Mouse (Mus musculus): ENCODE measurements around the gene Loxl3.

Loxl3 gene

DNA sequence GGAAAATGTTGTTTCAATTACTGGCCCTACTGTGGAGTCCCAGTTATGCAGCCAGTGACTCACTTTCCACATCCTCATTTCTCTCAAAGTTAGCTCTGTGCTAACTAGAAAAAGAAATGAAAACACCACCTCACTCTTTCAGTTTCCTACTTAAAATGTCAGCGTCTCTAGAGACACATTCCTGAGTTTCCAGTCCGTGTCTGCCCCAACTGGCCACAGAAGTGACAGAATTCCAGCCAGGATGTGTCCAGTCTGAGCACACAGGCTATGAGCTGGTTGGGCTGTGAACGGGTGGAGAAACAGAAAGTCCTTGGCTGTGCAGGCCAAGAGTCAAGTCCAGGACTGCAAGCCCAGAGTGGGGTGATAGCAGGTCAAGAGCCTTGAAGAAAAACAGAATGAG, 16.8 kb upstream of the Loxl3 start:
- no peak for DNase-seq (ENCODE audit: low spot score)

DNA sequence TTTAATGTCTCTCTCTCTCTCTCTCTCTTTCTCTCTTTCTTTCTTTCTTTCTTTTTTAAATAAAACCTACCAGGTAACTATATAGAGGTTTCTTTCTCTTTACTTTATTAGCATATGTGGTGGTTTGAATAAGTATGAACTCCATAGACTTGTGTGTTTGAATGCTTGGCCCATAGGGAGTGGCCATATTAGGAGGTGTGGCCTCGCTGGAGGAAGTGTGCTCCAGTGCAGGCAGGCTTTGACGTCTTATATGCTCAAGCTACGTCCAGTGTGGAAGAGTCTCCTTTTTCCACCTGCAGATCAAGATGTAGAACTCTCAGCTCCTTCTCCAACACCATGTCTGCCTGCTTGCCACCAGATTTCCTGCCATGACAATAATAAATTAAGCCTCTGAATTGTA, 14.9 kb upstream of the Loxl3 start:
- DNase-seq (ENCODE audit: low spot score) = no peak

DNA sequence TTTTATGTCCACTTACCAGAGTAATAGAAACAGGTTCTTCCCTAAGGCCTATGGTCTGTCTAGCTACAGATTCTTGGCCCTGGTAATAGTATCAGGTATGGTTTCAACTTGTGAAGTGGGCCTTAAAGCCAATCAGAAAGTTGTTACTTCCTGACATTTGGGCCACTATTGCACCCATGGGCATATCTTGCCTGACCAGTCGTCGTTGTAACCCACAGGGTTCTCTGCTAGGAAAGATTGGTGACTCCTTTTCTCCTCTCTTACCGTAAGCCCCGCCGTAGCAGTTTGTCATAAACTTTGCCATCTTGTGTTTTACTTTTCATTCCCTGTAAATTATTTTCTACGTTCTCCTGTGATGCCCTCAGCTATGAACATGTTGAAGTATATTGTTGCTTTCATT, 13.9 kb upstream of the Loxl3 start:
- DNase-seq (ENCODE audit: low spot score) = no peak

DNA sequence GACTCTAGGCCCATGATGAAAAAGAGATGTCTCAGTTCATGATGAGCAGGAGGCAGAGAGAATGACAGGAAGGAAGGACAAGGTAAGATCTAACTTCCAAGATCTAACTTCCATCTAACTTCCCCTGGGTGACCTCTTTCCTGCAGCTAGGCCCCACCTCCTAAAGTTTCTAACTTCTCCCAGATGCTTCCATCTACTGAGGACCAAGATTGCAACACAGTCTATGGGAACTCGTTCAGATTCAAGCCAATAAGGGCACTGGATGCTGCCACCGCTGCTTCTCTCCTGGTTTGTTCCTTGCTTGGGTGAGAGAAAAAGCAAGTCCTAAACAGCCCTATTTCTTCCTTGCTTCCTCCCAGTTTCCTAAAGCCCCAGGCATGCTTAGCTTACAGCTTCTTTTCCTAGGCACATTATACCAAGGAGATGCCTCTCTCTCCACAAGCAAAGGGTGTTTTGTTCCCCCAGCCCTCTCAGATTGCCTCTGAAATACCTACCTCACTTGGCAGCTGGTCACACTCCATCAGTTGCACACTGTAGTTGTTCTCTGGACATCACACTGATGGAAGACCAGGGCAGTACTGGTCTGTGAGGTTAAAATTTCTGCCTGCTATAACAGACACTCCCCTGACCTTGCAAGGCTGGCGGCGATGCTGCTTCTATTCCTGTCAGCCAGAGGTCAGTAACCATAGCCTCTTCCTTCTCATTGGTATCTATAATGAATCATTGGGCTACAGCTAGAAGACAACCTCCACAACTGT, 13.0 kb upstream of the Loxl3 start:
- no peak for DNase-seq (ENCODE audit: low spot score)

DNA sequence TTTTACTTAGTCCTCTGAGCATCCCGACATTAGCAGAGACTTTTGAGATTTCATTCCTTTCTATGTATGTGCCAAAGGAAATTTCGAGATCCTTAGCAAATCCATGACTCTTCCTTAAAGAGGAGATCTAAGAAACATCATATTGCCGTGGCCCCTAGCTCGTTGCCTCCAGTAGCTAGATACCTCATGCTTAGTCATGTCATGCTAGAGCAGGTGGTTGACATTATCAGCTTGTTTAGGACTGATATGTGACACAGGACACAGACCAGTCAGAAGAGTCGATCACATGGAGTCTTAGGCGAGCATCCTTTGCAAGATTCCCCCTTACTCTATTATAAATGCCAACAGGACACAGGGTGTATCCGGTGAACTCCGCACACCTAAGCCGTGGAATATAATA, 11.0 kb upstream of the Loxl3 start:
- DNase-seq (ENCODE audit: low spot score) = no peak

DNA sequence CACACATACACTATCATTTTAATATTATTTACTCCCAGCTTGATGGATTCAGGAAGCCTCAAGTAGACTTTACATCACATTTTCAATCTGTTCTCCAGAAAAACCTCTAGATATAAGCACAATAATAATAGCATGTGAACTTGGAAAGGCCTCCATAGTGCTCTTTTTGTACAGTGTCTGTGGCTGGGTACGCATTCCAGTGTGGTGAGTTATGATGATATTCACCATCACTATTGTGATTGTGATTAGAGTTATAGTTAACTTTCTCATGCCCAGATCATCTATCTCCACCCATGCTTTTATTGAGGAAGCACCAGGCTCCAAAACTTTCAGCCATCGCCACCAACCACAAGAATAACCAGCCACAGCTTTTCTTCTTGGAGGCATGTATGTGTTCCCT, 10.2 kb upstream of the Loxl3 start:
- DNase-seq (ENCODE audit: low spot score) = no peak

DNA sequence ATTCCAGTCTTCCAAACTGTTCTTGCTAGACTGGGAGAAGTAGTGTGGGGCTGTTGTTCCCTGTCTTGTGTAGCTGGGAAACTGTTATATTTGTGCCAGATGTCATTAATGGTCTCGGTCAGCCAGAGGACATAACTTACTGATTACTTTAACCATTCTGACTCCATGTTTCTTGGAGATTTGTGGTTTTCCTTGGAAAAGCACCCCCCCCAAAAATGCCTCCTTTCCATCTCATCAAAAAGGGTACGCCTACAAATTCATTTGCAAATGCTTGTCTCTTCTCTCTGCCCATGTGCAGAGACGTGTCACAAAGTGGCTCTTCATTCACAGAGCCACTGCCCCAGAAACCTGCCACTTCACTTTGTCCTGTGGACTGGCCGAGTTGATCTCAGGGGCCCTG, 9.6 kb upstream of the Loxl3 start:
- no peak for DNase-seq (ENCODE audit: low spot score)

DNA sequence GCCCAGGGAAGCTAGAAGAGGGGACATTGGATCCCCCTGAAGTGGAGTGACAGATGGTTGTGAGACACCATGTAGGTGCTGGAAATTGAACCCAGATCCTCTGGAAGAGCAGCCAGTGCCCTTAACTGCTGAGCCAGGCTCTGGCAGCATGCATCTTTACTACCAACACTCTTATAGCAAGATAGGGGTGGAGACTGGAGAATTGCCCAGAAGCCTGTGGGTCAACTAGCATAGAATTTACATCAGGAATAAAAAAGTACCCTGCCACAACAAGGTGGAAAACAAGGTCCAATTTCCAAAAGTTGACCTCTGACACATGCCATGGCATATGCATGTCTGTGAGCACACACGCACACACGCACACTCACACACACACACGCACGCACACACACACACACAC, 8.8 kb upstream of the Loxl3 start:
- DNase-seq (ENCODE audit: low spot score) = no peak

DNA sequence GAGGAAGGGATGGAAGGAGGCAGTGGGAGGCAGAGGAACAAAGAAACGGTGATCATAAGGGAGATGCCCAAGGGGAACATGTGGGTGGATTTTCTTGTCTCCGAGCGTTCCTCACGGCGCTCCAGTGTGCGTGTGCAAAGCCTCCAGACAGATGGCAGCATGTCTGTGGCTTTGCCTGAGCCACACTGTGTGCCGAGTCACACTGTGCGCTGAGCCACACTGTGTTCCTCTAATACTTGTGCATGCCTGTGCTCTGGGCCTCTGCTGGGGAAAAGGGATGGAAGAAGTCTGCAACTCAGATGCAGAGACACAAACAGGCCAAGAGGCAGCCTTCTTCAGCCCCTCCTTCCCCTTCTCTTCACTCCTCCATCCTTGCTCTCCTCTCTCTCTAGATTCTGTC, 6.7 kb upstream of the Loxl3 start:
- no peak for DNase-seq (ENCODE audit: low spot score)

DNA sequence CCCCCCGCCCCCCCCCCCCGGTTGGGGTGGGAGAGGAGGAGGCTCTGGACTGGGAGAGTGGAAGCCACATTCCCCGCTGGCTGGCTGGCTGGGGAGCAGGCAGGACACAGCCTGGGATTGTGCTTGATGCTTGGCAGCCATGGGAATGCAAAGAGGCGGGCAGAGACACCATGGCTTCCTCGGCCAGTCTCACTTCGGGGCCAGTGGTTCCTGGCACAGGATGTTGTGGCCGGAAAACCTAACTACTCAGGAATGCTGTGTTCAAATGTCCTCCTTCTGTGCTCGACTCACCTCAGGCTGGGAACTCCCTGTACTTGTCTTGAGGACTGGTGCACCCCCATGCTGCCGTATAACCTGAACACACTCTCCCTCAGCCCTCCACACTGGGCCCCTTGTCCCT, 6.3 kb upstream of the Loxl3 start:
- DNase-seq (ENCODE audit: low spot score) = no peak

DNA sequence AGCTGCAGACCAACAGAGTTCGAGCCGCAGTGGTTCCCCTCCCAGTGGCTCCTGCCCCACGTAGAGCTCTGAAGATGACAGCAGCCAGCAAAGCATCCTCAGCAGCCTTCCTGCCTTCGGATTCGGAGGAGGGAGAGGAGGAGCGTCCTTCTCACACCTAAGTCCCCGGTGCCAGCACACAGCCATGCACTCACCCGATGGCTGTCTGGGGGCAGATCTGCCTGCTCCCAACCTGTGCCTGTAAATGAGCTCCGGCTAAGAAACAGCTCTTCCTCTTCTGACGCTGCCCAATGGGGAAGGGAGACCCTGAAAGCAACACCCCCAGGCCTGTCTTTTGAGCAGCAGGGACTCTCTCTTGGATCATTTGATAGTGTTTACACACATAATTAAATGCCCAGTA, 4.2 kb upstream of the Loxl3 start:
- no peak for DNase-seq (ENCODE audit: low spot score)

DNA sequence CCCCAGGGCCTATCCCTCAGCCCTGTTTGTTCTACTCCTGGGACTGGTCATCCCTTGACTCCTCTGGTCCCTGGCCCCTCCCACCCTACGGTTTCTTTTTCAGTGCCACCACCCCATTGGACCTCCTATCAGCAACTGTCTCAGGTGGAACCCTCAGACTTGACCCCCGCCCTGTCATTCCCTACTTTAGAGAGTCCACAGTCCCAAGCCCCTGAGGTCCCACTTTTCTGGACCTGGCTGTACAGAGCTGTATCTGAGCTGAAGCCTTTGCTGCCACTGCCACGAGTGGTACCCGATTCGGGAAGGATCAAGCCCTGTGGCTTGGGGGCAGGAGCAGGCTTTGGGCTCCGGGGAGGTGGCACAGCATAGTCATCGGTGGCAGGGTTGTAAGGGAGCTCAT, 2.9 kb upstream of the Loxl3 start:
- no peak for DNase-seq (ENCODE audit: low spot score)

DNA sequence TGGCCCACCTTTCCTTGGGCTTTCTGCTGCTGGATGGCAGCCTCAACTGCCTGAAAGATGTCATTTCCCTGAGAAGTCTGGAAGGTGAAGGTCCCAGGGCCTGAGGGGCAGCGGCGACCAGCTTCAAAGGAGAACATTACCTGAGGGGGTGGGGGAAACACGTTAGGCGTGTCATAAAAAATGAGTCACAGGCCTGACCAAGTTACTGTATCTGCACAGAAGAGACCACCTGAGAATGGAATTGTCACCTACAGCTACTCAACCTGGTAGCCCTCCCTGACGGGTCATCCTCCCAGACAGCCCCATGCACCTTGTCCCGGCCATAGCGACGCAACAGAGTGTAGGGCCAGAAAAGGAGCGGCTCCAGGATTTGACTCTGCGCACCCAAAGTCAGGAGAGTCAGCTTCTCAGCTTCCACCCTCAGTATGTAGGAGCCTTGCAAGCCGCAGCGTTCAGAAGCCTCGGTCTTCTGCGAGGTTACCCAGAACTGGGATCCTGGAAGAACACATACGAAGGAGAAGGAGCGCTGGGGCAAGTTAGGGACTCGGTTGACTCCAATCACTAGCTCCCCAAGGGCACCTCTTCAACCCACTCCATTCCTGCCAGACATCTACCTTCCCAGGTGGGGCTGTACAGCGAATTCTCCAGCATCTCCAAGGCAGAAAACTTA, 1.9 kb upstream of the Loxl3 start:
- DNase-seq (ENCODE audit: low spot score) = no peak

DNA sequence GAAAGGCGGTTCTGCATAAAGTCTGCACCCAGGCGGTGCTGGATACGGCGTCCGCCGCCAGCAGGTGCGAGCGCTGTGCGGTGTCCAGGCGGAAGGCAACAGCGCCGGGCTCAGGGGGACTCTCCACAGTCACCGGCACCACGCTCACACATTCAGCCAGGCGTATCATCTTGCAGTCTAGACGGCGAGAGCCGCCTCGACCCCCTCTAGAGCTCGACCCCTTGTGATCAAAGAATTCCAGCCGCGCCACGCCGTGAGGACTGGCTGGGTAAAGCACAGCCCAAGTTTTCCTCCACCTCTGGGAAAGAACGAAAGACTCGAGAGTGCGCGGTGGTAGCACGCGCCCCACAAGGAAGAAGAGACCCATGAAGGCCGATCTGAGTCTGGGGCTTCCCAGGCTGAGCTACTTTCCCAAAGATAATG, 1.2 kb upstream of the Loxl3 start:
- peak; percentile 63 for DNase-seq (ENCODE audit: low spot score)

DNA sequence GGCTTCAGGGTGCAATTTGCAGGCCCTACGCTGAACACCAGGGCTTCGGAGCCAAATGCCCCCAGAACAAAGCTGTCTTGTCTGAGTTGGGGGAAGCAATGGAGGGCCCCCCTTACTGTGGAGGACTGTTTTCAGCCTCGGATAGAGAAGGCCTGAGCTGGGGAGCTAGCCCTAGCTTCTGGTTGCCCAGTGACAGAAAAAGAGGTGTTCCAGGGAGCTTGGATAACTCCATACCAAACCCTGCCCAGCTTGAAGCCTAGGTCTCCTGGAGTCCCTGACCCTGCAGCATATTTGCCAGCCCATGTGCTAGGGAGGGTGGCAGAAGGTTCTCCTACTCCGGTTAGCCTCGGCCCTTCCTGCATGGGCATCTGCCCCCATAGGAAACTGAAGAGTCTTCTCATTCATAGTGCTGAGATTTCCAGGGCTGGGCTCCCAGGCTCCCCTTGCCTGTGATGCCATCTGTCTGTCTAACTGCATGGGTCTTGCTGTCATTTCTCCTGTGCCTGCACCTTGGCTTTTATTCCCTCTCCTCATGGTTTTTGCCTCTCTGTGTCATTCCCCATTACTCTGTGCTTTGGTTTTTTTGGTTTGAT, 586 bp downstream of the Loxl3 start:
- DNase-seq (ENCODE audit: low spot score) = no peak

DNA sequence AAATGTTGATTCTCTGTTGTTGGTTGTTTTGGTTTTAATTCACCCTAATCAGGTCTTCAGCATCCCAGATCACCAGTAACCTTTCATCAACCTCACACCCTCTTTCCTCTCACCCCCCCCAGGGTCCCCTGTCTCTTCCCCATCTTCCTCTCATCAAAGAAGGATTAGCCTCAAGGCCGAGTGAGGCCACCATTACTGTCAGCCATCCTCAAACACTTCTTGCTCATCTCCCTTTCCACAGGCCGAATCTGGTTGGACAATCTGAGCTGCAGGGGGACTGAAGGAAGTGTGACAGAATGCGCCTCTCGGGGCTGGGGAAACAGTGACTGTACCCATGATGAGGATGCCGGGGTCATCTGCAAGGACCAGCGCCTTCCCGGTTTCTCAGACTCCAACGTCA, 3.2 kb downstream of the Loxl3 start:
- no peak for DNase-seq (ENCODE audit: low spot score)

DNA sequence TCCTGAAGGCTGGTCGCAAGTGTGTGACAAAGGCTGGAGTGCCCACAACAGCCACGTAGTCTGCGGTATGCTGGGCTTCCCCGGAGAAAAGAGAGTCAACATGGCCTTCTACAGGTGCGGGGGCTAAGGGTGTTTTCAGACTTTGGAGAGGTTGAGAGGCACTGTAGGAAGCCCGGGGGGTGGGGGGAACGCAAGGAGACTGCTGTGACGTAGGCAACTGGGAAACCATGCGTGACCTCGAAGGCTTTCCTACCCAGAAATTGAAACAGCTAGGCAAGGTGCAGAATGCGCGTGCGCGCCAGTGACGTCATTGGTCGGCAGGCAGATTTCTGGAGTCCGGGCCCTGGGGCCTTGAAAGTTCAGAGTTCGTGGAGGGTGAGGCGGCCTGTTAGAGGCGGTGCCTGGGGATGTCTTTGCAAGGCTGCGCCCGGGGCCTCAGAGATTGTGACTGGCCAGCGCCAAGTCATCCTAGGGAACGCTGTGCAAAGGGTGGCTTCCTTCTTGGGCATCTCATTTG, 4.6 kb downstream of the Loxl3 start:
- peak; percentile 96 for DNase-seq (ENCODE audit: low spot score)

DNA sequence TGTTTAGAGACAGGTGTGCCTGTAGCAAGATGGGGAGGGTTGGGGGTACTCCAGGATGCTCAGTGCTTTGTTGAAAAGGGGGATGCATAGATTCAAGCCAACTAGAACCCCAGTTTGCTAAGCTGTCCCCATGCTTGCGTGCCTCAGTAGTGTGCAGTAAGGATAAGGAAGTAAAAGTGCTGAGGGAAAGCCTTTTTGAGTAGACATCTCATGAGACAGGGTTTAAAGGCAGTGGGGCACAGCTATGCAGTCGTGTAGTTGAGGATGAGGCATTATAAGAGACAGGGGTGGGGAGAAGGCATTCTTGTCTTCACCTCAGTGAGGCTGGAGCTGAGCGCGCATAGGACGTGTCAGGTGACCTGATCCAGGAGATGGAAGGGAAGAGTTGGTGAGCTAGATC, 6.6 kb downstream of the Loxl3 start:
- DNase-seq (ENCODE audit: low spot score) = no peak

DNA sequence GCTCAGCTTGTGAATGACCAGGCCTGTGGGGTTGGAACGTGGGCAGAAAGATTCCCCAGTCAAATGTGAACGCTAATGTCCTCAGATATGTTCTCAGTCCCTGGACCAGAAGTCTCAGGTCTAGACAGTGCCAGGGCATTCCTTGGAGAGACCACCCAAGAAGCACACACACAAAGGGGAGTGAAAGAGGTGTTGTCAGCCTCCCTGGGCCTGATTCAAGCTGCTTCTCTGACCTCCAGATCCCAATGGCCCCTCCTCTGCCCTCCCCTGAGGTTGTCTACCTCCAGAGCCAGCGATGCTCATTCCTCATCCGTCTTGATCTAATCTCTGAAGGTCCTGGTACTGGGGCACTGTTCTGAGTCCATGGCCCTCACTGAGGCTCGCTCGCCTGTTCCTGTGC, 9.6 kb downstream of the Loxl3 start:
- DNase-seq (ENCODE audit: low spot score) = no peak

DNA sequence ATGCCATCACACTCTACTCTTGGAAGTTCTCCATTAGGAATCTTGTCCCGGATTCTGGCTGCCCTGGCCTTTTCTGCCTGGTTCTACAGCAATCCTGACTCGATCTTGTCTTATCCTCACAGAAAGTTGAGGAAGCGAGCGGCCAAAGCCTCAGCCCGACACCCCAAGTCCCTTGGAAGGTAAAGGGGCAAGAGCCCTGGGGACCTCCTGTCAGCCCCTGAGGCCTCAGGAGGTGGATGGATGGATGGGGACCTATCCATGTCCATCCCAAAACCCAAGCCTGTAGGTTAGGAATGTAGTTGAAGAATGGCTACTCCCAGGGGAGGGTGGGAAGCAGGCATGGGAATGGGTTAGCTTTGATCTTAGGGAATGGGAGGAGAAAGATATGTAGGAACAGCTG, 10.0 kb downstream of the Loxl3 start:
- no peak for DNase-seq (ENCODE audit: low spot score)

DNA sequence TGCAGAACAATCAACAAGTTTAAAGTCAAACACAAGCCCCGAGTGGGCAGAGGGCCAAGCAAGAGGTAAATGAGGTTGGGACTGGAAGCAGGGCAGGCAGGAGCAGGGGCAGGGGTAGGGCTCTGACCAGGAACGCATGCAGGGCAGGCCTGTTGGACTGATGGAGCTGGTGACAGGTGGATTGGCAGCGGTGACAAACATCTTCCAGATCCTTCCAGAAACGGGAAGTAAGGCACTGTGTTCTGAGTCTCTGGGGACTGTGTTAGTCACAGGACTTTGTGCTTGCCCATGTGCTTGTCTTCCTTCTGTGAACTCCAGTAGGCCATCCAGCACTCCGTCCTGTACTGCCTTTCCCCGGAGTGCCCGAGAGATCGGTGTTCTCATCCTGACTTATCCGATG, 10.8 kb downstream of the Loxl3 start:
- no peak for DNase-seq (ENCODE audit: low spot score)

DNA sequence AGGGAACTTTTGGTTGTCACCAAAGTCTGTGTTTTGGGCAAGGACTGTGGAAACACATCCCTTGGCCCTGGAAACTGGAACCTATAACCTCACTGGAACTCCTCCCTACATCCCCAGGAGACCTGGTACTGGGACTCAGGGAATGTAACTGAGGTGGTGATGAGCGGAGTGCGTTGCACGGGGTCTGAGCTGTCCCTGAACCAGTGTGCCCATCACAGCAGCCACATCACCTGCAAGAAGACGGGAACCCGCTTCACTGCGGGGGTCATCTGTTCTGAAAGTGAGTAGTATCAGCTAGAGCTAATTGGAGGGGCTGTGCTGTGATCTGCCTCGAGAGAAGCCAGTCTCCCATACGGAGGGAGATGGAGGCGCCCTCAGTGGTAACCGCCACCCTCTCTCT, 15.4 kb downstream of the Loxl3 start:
- no peak for DNase-seq (ENCODE audit: low spot score)

DNA sequence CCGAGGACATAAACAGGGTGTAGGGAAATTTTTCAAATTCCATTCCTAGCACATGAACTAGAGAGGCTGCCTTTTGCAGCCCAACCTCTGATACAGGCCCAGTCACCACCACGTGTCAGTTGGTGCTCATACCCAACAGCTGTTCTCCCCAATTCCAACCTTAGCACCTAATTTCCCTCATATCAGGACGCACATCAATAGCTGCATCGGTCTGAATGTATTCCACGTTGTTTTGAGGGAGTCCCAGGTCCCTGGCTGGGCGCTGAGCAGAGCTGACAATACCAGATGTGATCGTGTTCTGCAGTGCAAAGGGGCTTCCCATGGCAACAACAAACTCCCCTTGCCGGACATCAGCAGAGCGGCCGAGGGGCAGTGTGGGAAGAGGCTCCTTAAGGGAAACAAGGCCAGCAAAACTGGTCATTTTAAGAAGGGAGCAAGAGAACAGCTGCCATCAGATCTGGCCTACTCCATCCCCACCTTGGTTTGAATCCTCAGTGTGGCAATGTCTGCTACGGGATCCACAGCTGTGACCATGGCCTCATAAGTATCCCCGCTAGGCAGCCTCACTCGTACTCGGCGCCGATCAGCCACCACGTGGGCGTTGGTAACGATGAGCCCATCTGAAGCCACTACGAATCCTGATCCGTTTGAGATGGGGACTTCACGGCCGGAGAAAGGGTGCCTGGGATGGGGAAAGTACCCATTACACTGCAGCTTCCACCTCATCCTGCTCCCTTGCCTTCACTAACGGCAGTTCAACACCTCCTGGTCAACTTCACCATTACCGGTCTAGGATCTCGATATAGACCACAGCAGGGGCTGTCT, 19.4 kb downstream of the Loxl3 start:
- DNase-seq (ENCODE audit: low spot score) = no peak
